In genomic region chr2:32742173-32742531, GRCm38 (mm10) we compare ENCODE assay signal across 8 mouse cellular contexts. TPM values are rescaled to one million over a fixed set of nuclear protein-coding genes. Genes with fewer than 3 reads are reported as not detected.
A peak's percentile ranks its signal among the peaks of the same experiment; 100 is the strongest.
DNase-seq lines count a peak whose midpoint lies in the region; ATAC-seq and TF ChIP-seq lines count a peak whose summit lies in the region.

No protein-coding gene starts in this region.

- H3K4me1 ChIP-seq in ES-Bruce4 (ENCODE audit: control insufficient read depth, insufficient read depth, low read length), result no peaks in the 10 kb centered on the region
- H3K4me1 ChIP-seq in forebrain, embryonic 13.5 days, result peaks cover 29% of the 10 kb centered on the region
- H3K4me1 ChIP-seq in midbrain, embryonic 13.5 days (replicated peaks), result peaks cover 44% of the 10 kb centered on the region

- TF ChIP-seq POLR2A in ES-Bruce4 (IDR thresholded peaks at IDR 0.05; ENCODE audit: insufficient read depth, low read length), result no peak

- H3K9me3 ChIP-seq in ES-Bruce4 (replicated peaks; ENCODE audit: control insufficient read depth, insufficient read depth, low read length, poor library complexity, severe bottlenecking), result no peaks in the 10 kb centered on the region
- H3K9me3 ChIP-seq in forebrain, embryonic 13.5 days (replicated peaks), result no peaks in the 10 kb centered on the region
- H3K9me3 ChIP-seq in midbrain, embryonic 13.5 days, result no peaks in the 10 kb centered on the region

- no peak for TF ChIP-seq EP300 in ES-Bruce4 (IDR thresholded peaks at IDR 0.05; ENCODE audit: insufficient read depth, low read depth, low read length)

- WGBS in forebrain, embryonic 13.5 days, result 3% methylated on average over 18 of the region's 18 CpGs
- 1% methylated on average over 12 of the region's 18 CpGs for WGBS in midbrain, embryonic 13.5 days

- peak; percentile 83 for DNase-seq in brain, embryonic 18.5 days (ENCODE audit: low read depth, low spot score)
- peak; percentile 80 for DNase-seq in layer of hippocampus, adult 9-11 months
- DNase-seq in yolk sac, embryonic 10.5 days (ENCODE audit: low spot score), result no peak
- DNase-seq in urinary bladder, postnatal 10 days (ENCODE audit: low spot score), result no peak

- ATAC-seq in forebrain, embryonic 13.5 days, result peak; percentile 95
- ATAC-seq in midbrain, embryonic 13.5 days, result peak; percentile 94
- no peak for ATAC-seq in megakaryocyte-erythroid progenitor cell, adult 5-6 weeks (replicated peaks; ENCODE audit: low FRiP score, low TSS enrichment, poor library complexity, severe bottlenecking)

- H3K27ac ChIP-seq in ES-Bruce4 (ENCODE audit: insufficient read depth, low read length), result no peak overlapping the region
- peak overlapping the region; percentile 84 for H3K27ac ChIP-seq in forebrain, embryonic 13.5 days
- H3K27ac ChIP-seq in midbrain, embryonic 13.5 days, result peak overlapping the region; percentile 88

- H3K27me3 ChIP-seq in ES-Bruce4 (ENCODE audit: control insufficient read depth, insufficient read depth, low read length, poor library complexity, severe bottlenecking), result no peaks in the 10 kb centered on the region
- H3K27me3 ChIP-seq in forebrain, embryonic 13.5 days, result no peaks in the 10 kb centered on the region
- peaks cover 4% of the 10 kb centered on the region; the same call in 1 of the 2 replicates for H3K27me3 ChIP-seq in midbrain, embryonic 13.5 days

- no peaks in the 10 kb centered on the region for H3K36me3 ChIP-seq in ES-Bruce4 (ENCODE audit: control insufficient read depth, insufficient read depth, low read length, poor library complexity, severe bottlenecking)
- H3K36me3 ChIP-seq in forebrain, embryonic 13.5 days (ENCODE audit: poor library complexity, severe bottlenecking), result peaks cover 35% of the 10 kb centered on the region
- peaks cover 28% of the 10 kb centered on the region for H3K36me3 ChIP-seq in midbrain, embryonic 13.5 days

- no peak for TF ChIP-seq CTCF in ES-Bruce4 (IDR thresholded peaks at IDR 0.05; ENCODE audit: low read depth, low read length)

- H3K4me2 ChIP-seq in forebrain, embryonic 13.5 days, result peak overlapping the region; percentile 98
- H3K4me2 ChIP-seq in midbrain, embryonic 13.5 days (replicated peaks), result peak overlapping the region; percentile 84

- H3K9ac ChIP-seq in ES-Bruce4 (ENCODE audit: low read depth, poor library complexity, severe bottlenecking), result no peak overlapping the region
- peak overlapping the region; percentile 84 for H3K9ac ChIP-seq in forebrain, embryonic 13.5 days
- peak overlapping the region; percentile 87 for H3K9ac ChIP-seq in midbrain, embryonic 13.5 days (replicated peaks)

- H3K4me3 ChIP-seq in ES-Bruce4 (ENCODE audit: low read depth, low read length), result peak overlapping the region; percentile 57
- peak overlapping the region; percentile 79 for H3K4me3 ChIP-seq in forebrain, embryonic 13.5 days
- peak overlapping the region; percentile 75 for H3K4me3 ChIP-seq in midbrain, embryonic 13.5 days (replicated peaks)

RNA-seq across cellular contexts. Expression of gene 6330409D20Rik, which starts 1.3 kb away (rescaled TPM):
- not detected in 2 replicates for polyA plus RNA-seq in ES-Bruce4 (2011; ENCODE audit: insufficient read depth, insufficient read length, low read depth, missing spikeins)
- polyA plus RNA-seq in forebrain, embryonic 13.5 days (2015; fragmentation: Nextera tagmentation; extraction: Ambion mirVana), result 1.6 and 2.5 TPM in 2 replicates
- 3.9 TPM in 2 replicates for polyA plus RNA-seq in midbrain, embryonic 13.5 days (2015; fragmentation: Nextera tagmentation; extraction: Ambion mirVana)
- not detected in 2 replicates for total RNA-seq in megakaryocyte-erythroid progenitor cell, adult 5-6 weeks (2014; fragmentation: Nextera tagmentation)
- total RNA-seq in megakaryocyte-erythroid progenitor cell, adult 5-6 weeks (2017), result not detected in 2 replicates

RNA-seq across cellular contexts. Expression of gene Tor2a, which starts 14.9 kb away (rescaled TPM):
- polyA plus RNA-seq in ES-Bruce4 (2011; ENCODE audit: insufficient read depth, insufficient read length, low read depth, missing spikeins), result 77.0 and 83.7 TPM in 2 replicates
- polyA plus RNA-seq in forebrain, embryonic 13.5 days (2015; fragmentation: Nextera tagmentation; extraction: Ambion mirVana), result 55.8 and 62.2 TPM in 2 replicates
- polyA plus RNA-seq in midbrain, embryonic 13.5 days (2015; fragmentation: Nextera tagmentation; extraction: Ambion mirVana), result 48.0 and 52.6 TPM in 2 replicates
- 29.8 and 30.9 TPM in 2 replicates for total RNA-seq in megakaryocyte-erythroid progenitor cell, adult 5-6 weeks (2014; fragmentation: Nextera tagmentation)
- 17.1 and 17.4 TPM in 2 replicates for total RNA-seq in megakaryocyte-erythroid progenitor cell, adult 5-6 weeks (2017)

RNA-seq across cellular contexts. Expression of gene Sh2d3c, which starts 21.3 kb away (rescaled TPM):
- 9.0 and 11.4 TPM in 2 replicates for polyA plus RNA-seq in ES-Bruce4 (2011; ENCODE audit: insufficient read depth, insufficient read length, low read depth, missing spikeins)
- 23.5 and 29.2 TPM in 2 replicates for polyA plus RNA-seq in forebrain, embryonic 13.5 days (2015; fragmentation: Nextera tagmentation; extraction: Ambion mirVana)
- polyA plus RNA-seq in midbrain, embryonic 13.5 days (2015; fragmentation: Nextera tagmentation; extraction: Ambion mirVana), result 37.8 and 40.7 TPM in 2 replicates
- total RNA-seq in megakaryocyte-erythroid progenitor cell, adult 5-6 weeks (2014; fragmentation: Nextera tagmentation), result 2.5 and 5.4 TPM in 2 replicates
- 1.1 and 1.4 TPM in 2 replicates for total RNA-seq in megakaryocyte-erythroid progenitor cell, adult 5-6 weeks (2017)

RNA-seq across cellular contexts. Expression of gene Cdk9, which starts 29.3 kb away (rescaled TPM):
- 109 and 115 TPM in 2 replicates for polyA plus RNA-seq in ES-Bruce4 (2011; ENCODE audit: insufficient read depth, insufficient read length, low read depth, missing spikeins)
- polyA plus RNA-seq in forebrain, embryonic 13.5 days (2015; fragmentation: Nextera tagmentation; extraction: Ambion mirVana), result 90.3 and 99.9 TPM in 2 replicates
- polyA plus RNA-seq in midbrain, embryonic 13.5 days (2015; fragmentation: Nextera tagmentation; extraction: Ambion mirVana), result 78.5 and 84.5 TPM in 2 replicates
- total RNA-seq in megakaryocyte-erythroid progenitor cell, adult 5-6 weeks (2014; fragmentation: Nextera tagmentation), result 95.7 and 133 TPM in 2 replicates
- total RNA-seq in megakaryocyte-erythroid progenitor cell, adult 5-6 weeks (2017), result 29.6 and 46.5 TPM in 2 replicates

RNA-seq across cellular contexts. Expression of gene Ttc16, which starts 33.3 kb away (rescaled TPM):
- polyA plus RNA-seq in ES-Bruce4 (2011; ENCODE audit: insufficient read depth, insufficient read length, low read depth, missing spikeins), result 2.2 TPM in 2 replicates
- polyA plus RNA-seq in forebrain, embryonic 13.5 days (2015; fragmentation: Nextera tagmentation; extraction: Ambion mirVana), result 0.43 and 0.48 TPM in 2 replicates
- 0.35 and 0.52 TPM in 2 replicates for polyA plus RNA-seq in midbrain, embryonic 13.5 days (2015; fragmentation: Nextera tagmentation; extraction: Ambion mirVana)
- total RNA-seq in megakaryocyte-erythroid progenitor cell, adult 5-6 weeks (2014; fragmentation: Nextera tagmentation), result not detected in 2 replicates
- total RNA-seq in megakaryocyte-erythroid progenitor cell, adult 5-6 weeks (2017), result 1.6 TPM in 1 of 2 replicates, not detected in the other

Comparison
In these comparisons a context has a peak if more than half of its experiments do, and no peak if none do; other contexts are left out.
1. DNase-seq: peak in brain, embryonic 18.5 days (single experiment) and layer of hippocampus, adult 9-11 months (single experiment); none in yolk sac, embryonic 10.5 days (single experiment) and urinary bladder, postnatal 10 days (single experiment).
2. Peak in every context shown above with its lines, with median percentiles within 50 percentile points of each other: H3K4me3 ChIP-seq.